ENCODE assay signal across 19 mouse cellular contexts in genomic region chr7:4953815-4954445, GRCm38 (mm10). TPM values are rescaled to one million over a fixed set of nuclear protein-coding genes. Genes with fewer than 3 reads are reported as not detected.
DNase-seq lines count a peak whose midpoint lies in the region; ATAC-seq and TF ChIP-seq lines count a peak whose summit lies in the region.
"Had no signal": no experiment of that assay in that cellular context is flagged by ENCODE, and none has a peak within 500 bp of the region (broad histone marks: within the 10 kb centered on the region; RNA-seq: fewer than 3 reads in every experiment).

No protein-coding gene starts in this region.

- peaks cover 12% of the 10 kb centered on the region for H3K4me1 ChIP-seq in lung, embryonic 15.5 days
- peaks cover 2% of the 10 kb centered on the region for H3K4me1 ChIP-seq in lung, adult 2 months (ENCODE audit: control insufficient read depth, insufficient read depth, low read length)
- H3K4me1 ChIP-seq in heart, embryonic 10.5 days: peaks cover 31% of the 10 kb centered on the region
- no peaks in the 10 kb centered on the region for H3K4me1 ChIP-seq in kidney, embryonic 16.5 days (ENCODE audit: insufficient read depth, low read length)
- H3K4me1 ChIP-seq: hindbrain, embryonic 15.5 days had no signal

- no peaks in the 10 kb centered on the region for H3K9me3 ChIP-seq in lung, embryonic 15.5 days
- no peaks in the 10 kb centered on the region for H3K9me3 ChIP-seq in heart, embryonic 10.5 days
- H3K9me3 ChIP-seq in kidney, embryonic 16.5 days (ENCODE audit: low read length): no peaks in the 10 kb centered on the region
- H3K9me3 ChIP-seq: forebrain, embryonic 15.5 days; hindbrain, embryonic 15.5 days had no signal

- no peak overlapping the region for H3K27ac ChIP-seq in lung, embryonic 15.5 days
- H3K27ac ChIP-seq in heart, embryonic 10.5 days: peak overlapping the region; percentile 63
- H3K27ac ChIP-seq in kidney, embryonic 16.5 days (ENCODE audit: low read length): no peak overlapping the region
- H3K27ac ChIP-seq: forebrain, embryonic 15.5 days; hindbrain, embryonic 15.5 days; left cerebral cortex, adult 2 months had no signal

- H3K9ac ChIP-seq in lung, embryonic 15.5 days: no peak overlapping the region
- no peak overlapping the region for H3K9ac ChIP-seq in kidney, embryonic 16.5 days (replicated peaks; ENCODE audit: low read length)
- H3K9ac ChIP-seq: forebrain, embryonic 15.5 days; hindbrain, embryonic 15.5 days had no signal

- TF ChIP-seq CTCF in lung, adult 2 months (IDR thresholded peaks at IDR 0.05; ENCODE audit: insufficient read depth, low read length): no peak

- no peak for ATAC-seq in cerebellum, adult (ENCODE audit: insufficient number of reproducible peaks, low FRiP score, low TSS enrichment)
- ATAC-seq in lung, embryonic 15.5 days (ENCODE audit: borderline replicate concordance, extremely low read depth, low FRiP score, low TSS enrichment): peak; percentile 73
- no peak; the same call in 1 of the 2 replicates for ATAC-seq in kidney, embryonic 16.5 days (ENCODE audit: low FRiP score, low TSS enrichment)
- ATAC-seq: activated CD4-positive, CD25-positive, alpha-beta regulatory T cell, adult 4 months; forebrain, embryonic 15.5 days had no signal

- no peaks in the 10 kb centered on the region for H3K27me3 ChIP-seq in lung, embryonic 15.5 days
- H3K27me3 ChIP-seq in heart, embryonic 10.5 days (ENCODE audit: insufficient read depth, poor library complexity, severe bottlenecking): no peaks in the 10 kb centered on the region; the same call in 1 of the 2 replicates
- no peaks in the 10 kb centered on the region for H3K27me3 ChIP-seq in kidney, embryonic 16.5 days (ENCODE audit: insufficient read depth, low read length)
- H3K27me3 ChIP-seq: CH12.LX; forebrain, embryonic 15.5 days; hindbrain, embryonic 15.5 days had no signal

- H3K4me3 ChIP-seq in lung, embryonic 15.5 days: no peak overlapping the region
- no peak overlapping the region for H3K4me3 ChIP-seq in lung, adult 2 months (replicated peaks; ENCODE audit: extremely low read depth, low read depth, low read length)
- H3K4me3 ChIP-seq in heart, embryonic 10.5 days: peak overlapping the region; percentile 18; the same call in 1 of the 2 replicates
- H3K4me3 ChIP-seq in kidney, embryonic 16.5 days (ENCODE audit: low read length): no peak overlapping the region
- H3K4me3 ChIP-seq: forebrain, embryonic 15.5 days; hindbrain, embryonic 15.5 days; left cerebral cortex, adult 2 months had no signal

- no peak for TF ChIP-seq POLR2A in lung, adult 2 months (IDR thresholded peaks at IDR 0.05; ENCODE audit: borderline replicate concordance, extremely low read depth, low read depth, low read length)

- 7% methylated on average over 10 of the region's 10 CpGs for WGBS in lung, embryonic 15.5 days
- 26% methylated on average over 10 of the region's 10 CpGs for WGBS in lung, adult 2 months
- WGBS in heart, embryonic 10.5 days: 13% methylated on average over 10 of the region's 10 CpGs
- WGBS in kidney, embryonic 16.5 days: 20% methylated on average over 10 of the region's 10 CpGs

- no peak overlapping the region for H3K4me2 ChIP-seq in lung, embryonic 15.5 days
- no peak overlapping the region for H3K4me2 ChIP-seq in kidney, embryonic 16.5 days (replicated peaks; ENCODE audit: low read depth, low read length)
- H3K4me2 ChIP-seq: forebrain, embryonic 15.5 days; hindbrain, embryonic 15.5 days had no signal

- peak; percentile 48 to 61 for DNase-seq in cerebellum, postnatal 10 days
- no peak for DNase-seq in lung, adult 2 months
- no peak for DNase-seq in heart, embryonic 10.5 days (ENCODE audit: low spot score)
- DNase-seq in heart, postnatal 4 days: peak; percentile 59
- no peak for DNase-seq in urinary bladder, postnatal 4 days (ENCODE audit: low spot score in 2 of 2)
- DNase-seq: cerebellum, adult 11-12 months; kidney, adult 18-20 months; liver had no signal

- no peaks in the 10 kb centered on the region for H3K36me3 ChIP-seq in lung, embryonic 15.5 days
- H3K36me3 ChIP-seq in heart, embryonic 10.5 days: no peaks in the 10 kb centered on the region
- no peaks in the 10 kb centered on the region for H3K36me3 ChIP-seq in kidney, embryonic 16.5 days (ENCODE audit: insufficient read depth, low read length)
- H3K36me3 ChIP-seq: forebrain, embryonic 15.5 days; hindbrain, embryonic 15.5 days had no signal

RNA-seq across cellular contexts. Expression of gene Sbk2, which starts 10.3 kb away (rescaled TPM):
- polyA plus RNA-seq in lung, embryonic 15.5 days (2015; fragmentation: Nextera tagmentation; extraction: Ambion mirVana): 0.39 and 1.2 TPM in 2 replicates
- polyA plus RNA-seq in lung, adult 2 months (2012; rRNA removed): 5.6 and 24.2 TPM in 2 replicates
- polyA plus RNA-seq in heart, embryonic 10.5 days (2016; fragmentation: Nextera tagmentation; extraction: Ambion mirVana): 1.8 and 2.3 TPM in 2 replicates
- total RNA-seq in heart, postnatal 4 days (2021): 10 to 100 TPM; 10.6 TPM
- polyA plus RNA-seq in kidney, embryonic 16.5 days (2015; fragmentation: Nextera tagmentation; extraction: Ambion mirVana): 0.26 and 0.41 TPM in 2 replicates
- polyA plus RNA-seq: activated CD4-positive, CD25-positive, alpha-beta regulatory T cell, adult 4 months; forebrain, embryonic 15.5 days had no signal

RNA-seq across cellular contexts. Expression of gene Sbk3, which starts 17.0 kb away (rescaled TPM):
- polyA plus RNA-seq in lung, embryonic 15.5 days (2015; fragmentation: Nextera tagmentation; extraction: Ambion mirVana): 0.52 and 0.77 TPM in 2 replicates
- polyA plus RNA-seq in lung, adult 2 months (2012; rRNA removed): 6.5 and 9.0 TPM in 2 replicates
- 0.39 and 0.43 TPM in 2 replicates for polyA plus RNA-seq in heart, embryonic 10.5 days (2016; fragmentation: Nextera tagmentation; extraction: Ambion mirVana)
- 10 to 100 TPM; 21.0 to 24.3 TPM for total RNA-seq in heart, postnatal 4 days (2021)
- not detected in 2 replicates for polyA plus RNA-seq in kidney, embryonic 16.5 days (2015; fragmentation: Nextera tagmentation; extraction: Ambion mirVana)
- total RNA-seq: CH12.LX had no signal
- polyA plus RNA-seq: activated CD4-positive, CD25-positive, alpha-beta regulatory T cell, adult 4 months; large intestine, adult 2 months; small intestine, adult 2 months; thymus, postnatal 0 days had no signal

RNA-seq across cellular contexts. Expression of gene Ssc5d, which starts 28.3 kb away (rescaled TPM):
- polyA plus RNA-seq in lung, embryonic 15.5 days (2015; fragmentation: Nextera tagmentation; extraction: Ambion mirVana): 1.6 and 2.2 TPM in 2 replicates
- 7.5 and 8.0 TPM in 2 replicates for polyA plus RNA-seq in lung, adult 2 months (2012; rRNA removed)
- polyA plus RNA-seq in heart, embryonic 10.5 days (2016; fragmentation: Nextera tagmentation; extraction: Ambion mirVana): 1.2 and 1.6 TPM in 2 replicates
- total RNA-seq in heart, postnatal 4 days (2021): 10 to 100 TPM in 1 of 2 experiments, 1 to 10 TPM in 1; 8.7 to 11.1 TPM
- polyA plus RNA-seq in kidney, embryonic 16.5 days (2015; fragmentation: Nextera tagmentation; extraction: Ambion mirVana): 2.3 and 2.8 TPM in 2 replicates

RNA-seq across cellular contexts. Expression of gene Nat14, which starts 32.1 kb away (rescaled TPM):
- polyA plus RNA-seq in lung, embryonic 15.5 days (2015; fragmentation: Nextera tagmentation; extraction: Ambion mirVana): 2.8 and 3.7 TPM in 2 replicates
- polyA plus RNA-seq in lung, adult 2 months (2012; rRNA removed): 7.1 and 7.6 TPM in 2 replicates
- 4.3 and 5.5 TPM in 2 replicates for polyA plus RNA-seq in heart, embryonic 10.5 days (2016; fragmentation: Nextera tagmentation; extraction: Ambion mirVana)
- 1 to 10 TPM; 3.9 to 6.2 TPM for total RNA-seq in heart, postnatal 4 days (2021)
- polyA plus RNA-seq in kidney, embryonic 16.5 days (2015; fragmentation: Nextera tagmentation; extraction: Ambion mirVana): 5.8 and 6.2 TPM in 2 replicates
- polyA plus RNA-seq: activated CD4-positive, CD25-positive, alpha-beta regulatory T cell, adult 4 months had no signal

RNA-seq across cellular contexts. Expression of gene Zfp628, which starts 38.9 kb away (rescaled TPM):
- polyA plus RNA-seq in lung, embryonic 15.5 days (2015; fragmentation: Nextera tagmentation; extraction: Ambion mirVana): 3.2 and 3.4 TPM in 2 replicates
- 20.6 and 24.7 TPM in 2 replicates for polyA plus RNA-seq in lung, adult 2 months (2012; rRNA removed)
- polyA plus RNA-seq in heart, embryonic 10.5 days (2016; fragmentation: Nextera tagmentation; extraction: Ambion mirVana): 2.9 and 3.5 TPM in 2 replicates
- total RNA-seq in heart, postnatal 4 days (2021): 10 to 100 TPM; 14.7 to 16.7 TPM
- 3.6 and 4.2 TPM in 2 replicates for polyA plus RNA-seq in kidney, embryonic 16.5 days (2015; fragmentation: Nextera tagmentation; extraction: Ambion mirVana)

Comparison
In these comparisons a context has a peak if more than half of its experiments do, and no peak if none do; other contexts are left out.
1. DNase-seq: peak in cerebellum, postnatal 10 days (2 of 2) and heart, postnatal 4 days (single experiment); none in lung, adult 2 months (single experiment), heart, embryonic 10.5 days (single experiment) and urinary bladder, postnatal 4 days (0 of 2).